Mouse (Mus musculus): ENCODE measurements around the gene Enah. TPM values are rescaled to one million over a fixed set of nuclear protein-coding genes. Genes with fewer than 3 reads are reported as not detected.

Enah gene
- polyA plus RNA-seq, 1 experiment from 2014 or later: 35.6 TPM

DNA sequence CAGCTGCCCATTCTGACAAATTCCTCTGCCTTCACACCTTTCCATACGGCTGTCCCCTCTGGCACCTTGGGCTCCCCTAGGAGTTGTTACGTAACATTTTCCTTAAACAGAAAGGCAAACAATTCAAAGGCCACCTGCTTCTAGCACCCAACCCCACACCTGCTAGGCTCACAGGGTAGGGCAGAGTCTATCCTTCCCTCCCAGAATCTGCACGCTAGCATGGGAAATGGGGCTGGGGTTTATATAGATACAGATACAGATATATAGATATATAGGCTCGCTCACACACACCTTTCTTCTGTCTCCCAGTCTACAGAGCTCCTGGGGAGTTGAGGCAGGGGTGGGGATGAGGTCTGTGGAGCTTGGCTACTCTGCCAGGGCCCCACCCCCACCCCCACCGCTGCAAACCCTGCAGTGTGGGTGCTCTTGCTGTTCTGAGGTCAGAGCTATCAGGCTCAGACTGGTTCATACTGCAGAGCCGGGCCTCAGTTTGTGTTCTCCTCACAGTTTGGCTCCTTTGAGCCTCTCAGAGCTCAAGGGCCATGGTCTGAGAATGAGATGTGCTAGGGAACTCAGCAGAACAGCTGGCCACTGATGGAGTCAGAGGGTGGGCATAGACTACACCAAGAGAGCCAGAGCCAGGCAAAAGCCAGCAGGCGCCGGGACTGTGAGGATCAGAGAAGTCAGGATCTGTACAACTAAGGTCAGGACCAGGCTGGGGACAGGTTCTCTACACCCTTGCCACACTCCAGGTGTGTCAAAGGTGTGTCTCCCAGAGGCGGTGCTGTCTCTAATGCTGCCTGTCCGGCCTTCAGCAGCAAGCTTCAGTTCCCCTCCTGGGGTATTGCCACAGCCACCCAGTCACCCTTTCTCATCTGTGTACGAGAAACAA, 154.6 kb downstream of the Enah start:
- Histone ChIP-seq H3K9me3 (ENCODE audit: control insufficient read depth, low read length) (no peaks in the 10 kb centered on the region), H3K27me3 (replicated peaks; ENCODE audit: control insufficient read depth, insufficient read depth, low read length) (no peaks in the 10 kb centered on the region), H3K27ac (ENCODE audit: low read length) (no peak overlapping the region), H3K36me3 (ENCODE audit: control insufficient read depth, insufficient read depth) (no peaks in the 10 kb centered on the region), H3K4me1 (replicated peaks; ENCODE audit: control insufficient read depth, insufficient read depth, low read length) (no peaks in the 10 kb centered on the region; the same call in 1 of the 2 replicates), H3K9ac (replicated peaks; ENCODE audit: low read depth, low read length) (no peak overlapping the region), H3K4me3 (replicated peaks; ENCODE audit: low read length) (no peak overlapping the region), H3K4me2 (ENCODE audit: low read length) (no peak overlapping the region)
- ATAC-seq: no peak
- WGBS: 72% methylated on average over 11 of the region's 11 CpGs

DNA sequence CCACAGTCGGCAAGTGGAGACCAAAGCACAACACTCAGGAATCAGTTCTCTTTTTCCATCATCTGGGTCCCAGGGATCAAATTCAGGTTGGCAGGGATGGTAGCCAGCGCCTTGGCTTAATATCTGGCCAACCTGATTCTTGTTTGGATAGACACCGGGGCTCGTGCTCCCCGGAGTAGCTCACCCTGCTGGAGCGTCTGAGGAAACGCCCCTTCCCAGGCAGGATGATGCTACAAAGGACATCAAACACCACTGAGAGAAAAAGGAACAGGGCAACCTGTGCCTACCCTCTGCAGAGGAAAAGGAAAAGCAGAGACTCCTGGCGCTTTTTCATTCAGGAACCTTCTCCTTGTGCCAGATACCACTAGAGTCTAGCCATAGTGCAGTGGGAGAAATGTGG, 156.4 kb downstream of the Enah start:
- Histone ChIP-seq H3K9me3 (ENCODE audit: control insufficient read depth, low read length) (no peaks in the 10 kb centered on the region), H3K27me3 (replicated peaks; ENCODE audit: control insufficient read depth, insufficient read depth, low read length) (no peaks in the 10 kb centered on the region), H3K36me3 (ENCODE audit: control insufficient read depth, insufficient read depth) (no peaks in the 10 kb centered on the region), H3K4me1 (replicated peaks; ENCODE audit: control insufficient read depth, insufficient read depth, low read length) (no peaks in the 10 kb centered on the region; the same call in 1 of the 2 replicates), H3K4me3 (replicated peaks; ENCODE audit: low read length) (no peak overlapping the region), H3K27ac (ENCODE audit: low read length) (no peak overlapping the region), H3K9ac (replicated peaks; ENCODE audit: low read depth, low read length) (no peak overlapping the region), H3K4me2 (ENCODE audit: low read length) (no peak overlapping the region)
- 43% methylated on average over 8 of the region's 8 CpGs for WGBS
- no peak for ATAC-seq

DNA sequence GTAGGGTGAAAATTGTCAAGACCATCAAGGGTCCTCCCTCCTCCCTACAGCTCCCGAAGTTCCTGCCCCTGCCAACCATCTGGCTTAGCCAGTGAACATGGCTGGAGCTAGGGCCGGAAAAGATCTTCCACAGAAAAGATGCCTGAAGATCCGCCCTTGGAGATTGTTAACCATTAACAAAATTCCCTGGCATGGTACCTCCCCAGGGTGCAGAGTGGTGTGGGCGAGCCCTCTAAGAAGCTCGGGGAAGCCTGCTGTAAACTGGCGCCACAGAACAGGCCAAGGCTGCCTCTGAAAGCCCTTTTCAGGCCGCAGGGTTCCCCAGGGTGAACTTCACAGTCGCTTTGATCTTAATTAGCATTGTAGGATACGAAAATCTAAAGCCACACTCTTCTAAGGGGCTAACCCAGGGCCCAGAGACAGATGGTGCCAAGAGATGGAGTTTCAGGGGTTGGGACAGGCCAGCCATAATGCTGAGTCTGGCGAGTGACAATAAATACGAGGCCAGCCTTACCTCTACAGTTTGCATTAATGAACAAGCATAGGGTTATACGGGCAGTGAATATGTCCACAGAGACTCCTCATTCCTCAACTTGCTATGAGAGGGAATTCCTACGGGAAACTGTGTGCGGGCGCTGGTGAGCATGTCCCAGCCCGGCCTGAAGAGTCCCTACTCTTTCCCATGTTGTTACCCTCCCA, 157.0 kb downstream of the Enah start:
- no peaks in the 10 kb centered on the region for H3K36me3 ChIP-seq (ENCODE audit: control insufficient read depth, insufficient read depth)
- no peak for ATAC-seq
- H3K4me1 ChIP-seq (replicated peaks; ENCODE audit: control insufficient read depth, insufficient read depth, low read length): no peaks in the 10 kb centered on the region; the same call in 1 of the 2 replicates
- no peaks in the 10 kb centered on the region for H3K9me3 ChIP-seq (ENCODE audit: control insufficient read depth, low read length)
- H3K9ac ChIP-seq (replicated peaks; ENCODE audit: low read depth, low read length): no peak overlapping the region
- H3K27me3 ChIP-seq (replicated peaks; ENCODE audit: control insufficient read depth, insufficient read depth, low read length): no peaks in the 10 kb centered on the region
- 52% methylated on average over 16 of the region's 16 CpGs for WGBS
- H3K27ac ChIP-seq (ENCODE audit: low read length): no peak overlapping the region
- no peak overlapping the region for H3K4me3 ChIP-seq (replicated peaks; ENCODE audit: low read length)
- no peak overlapping the region for H3K4me2 ChIP-seq (ENCODE audit: low read length)

DNA sequence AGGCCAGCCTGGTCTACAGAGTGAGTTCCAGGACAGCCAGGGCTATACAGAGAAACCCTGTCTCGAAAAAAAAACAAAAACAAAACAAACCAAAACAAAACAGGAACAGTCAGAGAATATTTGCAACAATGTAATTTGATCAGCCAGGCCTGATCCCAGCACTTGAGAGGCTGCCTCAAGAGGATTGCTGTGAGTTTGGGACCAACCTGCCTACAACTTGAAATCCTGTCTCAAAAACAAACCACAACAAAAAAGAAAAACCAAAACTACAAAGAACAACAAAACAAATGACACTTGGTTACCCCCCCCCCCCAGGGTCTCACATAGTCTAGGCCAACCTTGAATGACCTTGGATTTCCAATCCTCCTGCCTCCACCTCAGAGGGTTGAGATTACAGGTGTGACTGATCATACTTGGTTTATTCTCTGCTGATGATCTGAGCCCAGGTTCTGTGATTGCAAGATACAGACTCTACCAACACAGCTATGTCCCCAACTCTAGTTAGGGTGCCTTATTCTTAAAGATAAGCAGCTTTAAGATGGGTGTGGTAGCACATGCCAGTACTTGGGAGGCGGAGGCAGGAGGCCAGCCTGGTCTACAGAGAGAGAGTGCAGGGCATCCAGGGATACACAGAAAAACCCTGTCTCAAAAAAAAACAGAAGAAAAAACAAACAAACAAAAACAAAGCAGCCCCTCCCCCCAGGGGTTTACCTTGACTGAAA, 158.4 kb downstream of the Enah start:
- Histone ChIP-seq H3K36me3 (ENCODE audit: control insufficient read depth, insufficient read depth) (no peaks in the 10 kb centered on the region), H3K4me3 (replicated peaks; ENCODE audit: low read length) (no peak overlapping the region), H3K27ac (ENCODE audit: low read length) (no peak overlapping the region), H3K9ac (replicated peaks; ENCODE audit: low read depth, low read length) (no peak overlapping the region), H3K27me3 (replicated peaks; ENCODE audit: control insufficient read depth, insufficient read depth, low read length) (no peaks in the 10 kb centered on the region), H3K4me1 (replicated peaks; ENCODE audit: control insufficient read depth, insufficient read depth, low read length) (no peaks in the 10 kb centered on the region; the same call in 1 of the 2 replicates), H3K9me3 (ENCODE audit: control insufficient read depth, low read length) (no peaks in the 10 kb centered on the region), H3K4me2 (ENCODE audit: low read length) (no peak overlapping the region)
- 69% methylated on average over 2 of the region's 2 CpGs for WGBS
- no peak for ATAC-seq

DNA sequence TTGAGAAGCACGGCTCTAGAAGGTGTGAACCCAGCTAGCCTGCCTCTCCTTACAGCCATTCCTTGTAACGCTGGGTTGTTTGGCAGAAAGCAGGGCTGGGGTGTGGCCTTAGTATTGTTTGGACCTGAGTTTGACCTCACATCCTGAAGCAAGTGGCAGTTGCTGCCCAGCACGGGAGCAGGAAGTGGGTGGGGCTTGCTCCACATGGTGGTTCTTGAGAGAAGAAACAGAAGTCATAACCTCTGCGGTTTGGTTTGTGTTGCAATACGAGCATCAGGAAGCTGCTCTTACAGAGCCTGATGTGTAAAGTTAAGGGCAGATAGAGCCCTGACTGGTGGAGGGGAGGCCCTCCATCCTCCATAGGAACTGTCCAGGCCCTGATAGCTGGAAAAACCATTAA, 159.1 kb downstream of the Enah start:
- Histone ChIP-seq H3K4me1 (replicated peaks; ENCODE audit: control insufficient read depth, insufficient read depth, low read length) (no peaks in the 10 kb centered on the region; the same call in 1 of the 2 replicates), H3K9me3 (ENCODE audit: control insufficient read depth, low read length) (no peaks in the 10 kb centered on the region), H3K4me2 (ENCODE audit: low read length) (no peak overlapping the region), H3K4me3 (replicated peaks; ENCODE audit: low read length) (no peak overlapping the region), H3K9ac (replicated peaks; ENCODE audit: low read depth, low read length) (no peak overlapping the region), H3K36me3 (ENCODE audit: control insufficient read depth, insufficient read depth) (no peaks in the 10 kb centered on the region), H3K27ac (ENCODE audit: low read length) (no peak overlapping the region), H3K27me3 (replicated peaks; ENCODE audit: control insufficient read depth, insufficient read depth, low read length) (no peaks in the 10 kb centered on the region)
- no peak for ATAC-seq
- 53% methylated on average over 5 of the region's 5 CpGs for WGBS

DNA sequence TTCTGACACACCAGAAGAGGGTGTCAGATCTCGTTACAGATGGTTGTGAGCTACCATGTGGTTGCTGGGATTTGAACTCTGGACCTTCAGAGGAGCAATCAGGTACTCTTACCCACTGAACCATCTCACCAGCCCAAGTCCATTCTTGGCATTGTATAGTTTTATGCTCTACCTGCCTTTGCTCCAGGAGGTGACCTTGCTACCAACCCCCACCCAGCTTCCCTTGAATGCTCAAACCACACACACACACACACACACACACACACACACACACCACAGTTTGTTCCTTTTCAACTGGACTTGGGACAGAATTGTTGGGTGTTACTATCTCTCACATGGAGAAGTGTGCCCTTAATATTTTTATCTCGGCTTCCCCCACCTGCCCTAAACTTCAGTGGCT, 163.5 kb downstream of the Enah start:
- no peak for ATAC-seq
- no peak overlapping the region for H3K9ac ChIP-seq (replicated peaks; ENCODE audit: low read depth, low read length)

DNA sequence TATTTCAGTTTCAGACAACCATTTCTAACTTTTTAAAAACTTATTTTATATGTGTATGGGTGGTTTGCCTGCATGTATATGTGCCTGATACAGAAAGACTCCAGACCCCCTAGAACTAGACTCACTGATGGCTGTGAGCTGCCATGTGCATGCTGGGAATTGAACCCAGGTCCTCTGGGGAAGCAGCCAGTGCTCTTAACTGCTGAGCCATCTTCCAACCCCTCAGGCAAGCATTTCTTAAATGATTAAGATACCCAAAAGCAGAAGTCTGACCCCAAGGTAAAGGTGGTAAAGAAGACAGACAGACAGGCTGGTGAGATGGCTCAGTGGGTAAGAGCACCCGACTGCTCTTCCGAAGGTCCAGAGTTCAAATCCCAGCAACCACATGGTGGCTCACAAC, 165.0 kb downstream of the Enah start:
- 96% methylated on average over 2 of the region's 2 CpGs for WGBS
- Histone ChIP-seq H3K27ac (ENCODE audit: low read length) (no peak overlapping the region), H3K9me3 (ENCODE audit: control insufficient read depth, low read length) (no peaks in the 10 kb centered on the region), H3K4me2 (ENCODE audit: low read length) (no peak overlapping the region), H3K4me3 (replicated peaks; ENCODE audit: low read length) (no peak overlapping the region), H3K36me3 (ENCODE audit: control insufficient read depth, insufficient read depth) (no peaks in the 10 kb centered on the region), H3K4me1 (replicated peaks; ENCODE audit: control insufficient read depth, insufficient read depth, low read length) (peaks cover 16% of the 10 kb centered on the region), H3K27me3 (replicated peaks; ENCODE audit: control insufficient read depth, insufficient read depth, low read length) (no peaks in the 10 kb centered on the region), H3K9ac (replicated peaks; ENCODE audit: low read depth, low read length) (no peak overlapping the region)
- ATAC-seq: no peak

More for the DNA sequence above, 163.5 kb downstream of the Enah start:
- no peaks in the 10 kb centered on the region for H3K27me3 ChIP-seq (replicated peaks; ENCODE audit: control insufficient read depth, insufficient read depth, low read length)
- no peak overlapping the region for H3K4me2 ChIP-seq (ENCODE audit: low read length)
- WGBS: 81% methylated on average over 2 of the region's 2 CpGs
- H3K27ac ChIP-seq (ENCODE audit: low read length): no peak overlapping the region
- peaks cover 16% of the 10 kb centered on the region for H3K4me1 ChIP-seq (replicated peaks; ENCODE audit: control insufficient read depth, insufficient read depth, low read length)
- H3K9me3 ChIP-seq (ENCODE audit: control insufficient read depth, low read length): no peaks in the 10 kb centered on the region
- H3K4me3 ChIP-seq (replicated peaks; ENCODE audit: low read length): no peak overlapping the region
- H3K36me3 ChIP-seq (ENCODE audit: control insufficient read depth, insufficient read depth): no peaks in the 10 kb centered on the region

DNA sequence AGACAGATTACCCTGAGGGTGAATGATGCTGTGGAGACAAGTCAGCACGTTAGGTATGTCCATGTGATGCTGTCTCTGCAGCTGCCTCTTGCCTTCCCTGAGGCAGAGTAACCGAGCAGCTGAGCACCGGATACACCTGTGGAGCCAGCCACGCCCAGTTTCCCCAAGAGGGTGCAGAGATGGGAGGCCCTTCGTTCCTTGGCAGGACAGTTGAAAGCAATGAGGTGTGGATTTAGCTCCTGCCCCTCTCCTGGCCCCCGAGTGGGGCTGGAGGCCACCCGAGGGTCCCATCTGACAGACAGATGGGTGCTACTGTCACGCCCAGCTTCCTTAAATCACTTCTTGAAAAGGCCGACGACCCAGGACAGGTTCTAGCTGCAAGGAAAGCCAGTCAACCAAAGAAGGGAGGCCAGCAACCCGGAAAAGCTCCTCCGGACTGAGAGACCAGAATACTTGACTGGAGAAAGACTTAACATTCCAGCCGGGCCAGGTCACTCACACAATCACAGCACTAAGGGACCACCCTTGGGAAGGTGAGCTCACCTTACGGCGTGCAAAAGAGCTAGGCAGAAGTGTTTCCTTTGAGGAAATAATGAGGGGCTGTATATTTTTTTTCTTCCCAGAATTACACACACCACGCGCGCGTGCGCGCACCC, 166.6 kb downstream of the Enah start:
- Histone ChIP-seq H3K4me2 (ENCODE audit: low read length) (peak overlapping the region; percentile 28), H3K4me3 (replicated peaks; ENCODE audit: low read length) (peak overlapping the region; percentile 7; the same call in 1 of the 2 replicates)
- 9% methylated on average over 15 of the region's 21 CpGs for WGBS

More for the DNA sequence above, 166.6 kb downstream of the Enah start:
- Histone ChIP-seq H3K9me3 (ENCODE audit: control insufficient read depth, low read length) (no peaks in the 10 kb centered on the region), H3K9ac (replicated peaks; ENCODE audit: low read depth, low read length) (no peak overlapping the region), H3K27me3 (replicated peaks; ENCODE audit: control insufficient read depth, insufficient read depth, low read length) (no peaks in the 10 kb centered on the region), H3K4me1 (replicated peaks; ENCODE audit: control insufficient read depth, insufficient read depth, low read length) (peaks cover 16% of the 10 kb centered on the region), H3K27ac (ENCODE audit: low read length) (no peak overlapping the region), H3K36me3 (ENCODE audit: control insufficient read depth, insufficient read depth) (no peaks in the 10 kb centered on the region)
- no peak for ATAC-seq

Data from forebrain, embryonic 16.5 days (tissue).